Mouse (Mus musculus) adrenal gland, adult 18-20 months (tissue): ENCODE data around the gene Ppp1r7. TPM values are rescaled to one million over a fixed set of nuclear protein-coding genes. Genes with fewer than 3 reads are reported as not detected.

ENCODE experiments used
- DNase-seq, 2 experiments: peaks; one replicate each; pipeline ENCODE4 v3.0.0; 2021 to 2022; ENCODE audit warnings: low spot score in 2 of 2
- microRNA-seq, 2 experiments: library from miRNA; unstranded; fragments of <30 nt; microRNA quantifications; one replicate each; pipeline ENCODE4 v1.2.0; 2021; ENCODE audit warnings: borderline number of aligned reads in 2 of 2
- total RNA-seq, 2 experiments: library from RNA; stranded (reverse); gene quantifications; 1 replicate in 1 of 2; 2 replicates in 1 of 2; pipeline ENCODE4 v1.2.3; 2021

The Ppp1r7 gene
- total RNA-seq, 2 experiments from 2014 or later = 20.4 to 28.5 TPM

DNA sequence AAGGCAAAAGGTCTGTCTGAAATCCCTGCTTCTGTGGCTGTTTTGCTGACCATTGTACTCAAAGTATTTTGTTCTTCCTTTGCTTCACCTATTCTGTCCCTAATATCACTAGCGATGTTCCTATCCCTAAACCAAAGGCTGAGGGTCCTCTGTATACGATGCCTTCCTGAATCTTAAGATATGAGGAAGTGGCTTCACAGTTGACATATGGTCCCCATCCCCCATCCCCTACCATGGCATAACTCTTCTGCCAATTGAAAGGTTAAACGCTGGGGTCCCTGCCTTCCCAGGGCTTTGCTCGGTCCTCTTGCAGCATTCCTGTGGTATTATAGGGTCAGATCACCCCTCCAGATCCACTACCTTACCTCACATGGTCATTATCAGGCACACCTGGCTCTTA, 60.7 kb downstream of the Ppp1r7 start:
- no peak for DNase-seq

Small RNAs within 50 kb of the gene (microRNA-seq; reads per million reads assigned to microRNA genes)
- gene Mir6345 (0 reads per million in 2 experiments), gene Mir6902 (0 reads per million in 2 experiments)

Other genes with a start within 250 kb of the Ppp1r7 start
- gene Kif1a, start 240.9 kb upstream of the Ppp1r7 start, total RNA-seq = 10 to 100 TPM; 37.9 to 38.1 TPM
- gene Agxt, start 207.6 kb upstream of the Ppp1r7 start, total RNA-seq = not detected
- gene 2310007B03Rik, start 181.9 kb upstream of the Ppp1r7 start, total RNA-seq = not detected
- under 1 TPM in 1 of 2 experiments, not detected in 1; 0.03 TPM for gene Crocc2, start 174.1 kb upstream of the Ppp1r7 start, total RNA-seq
- 10 to 100 TPM; 10.7 to 22.3 TPM for gene Sned1, start 107.0 kb upstream of the Ppp1r7 start, total RNA-seq
- 10 to 100 TPM; 23.1 to 23.3 TPM for gene Mterf4, start 36.9 kb upstream of the Ppp1r7 start, total RNA-seq
- gene Pask, start 628 bp downstream of the Ppp1r7 start, total RNA-seq = 1 to 10 TPM; 2.7 to 3.6 TPM
- not detected for gene Ano7, start 31.1 kb downstream of the Ppp1r7 start, total RNA-seq
- gene Hdlbp, start 136.0 kb downstream of the Ppp1r7 start, total RNA-seq = 100 to 1,000 TPM; 316 to 376 TPM
- 10 to 100 TPM; 18.5 to 18.7 TPM for gene Farp2, start 169.2 kb downstream of the Ppp1r7 start, total RNA-seq